Mouse (Mus musculus): ENCODE data around the gene Ptgir.
A peak's percentile ranks its signal among the peaks of the same experiment; 100 is the strongest.

- TF ChIP-seq CTCF (IDR thresholded peaks at IDR 0.05) (peak; percentile 93), POLR2A (IDR thresholded peaks at IDR 0.05; ENCODE audit: insufficient read depth, low read depth, low read length) (no peak)
These were observed 44.8 kb downstream of the Ptgir start for GRCm38 (mm10) chr7:16950861-16951635.

Data from heart, adult 2 months (tissue).